Mouse (Mus musculus): ENCODE results near the gene Gm15293. TPM values are rescaled to one million over a fixed set of nuclear protein-coding genes. Genes with fewer than 3 reads are reported as not detected.
"Not testable (repeated sequence)": the region's sequence is repeated elsewhere in the genome, so short reads cannot be mapped to it uniquely, and the experiment has no call there.

The Gm15293 gene
- not detected in 2 replicates for polyA plus RNA-seq (2016; fragmentation: Nextera tagmentation; extraction: Ambion mirVana)

DNA sequence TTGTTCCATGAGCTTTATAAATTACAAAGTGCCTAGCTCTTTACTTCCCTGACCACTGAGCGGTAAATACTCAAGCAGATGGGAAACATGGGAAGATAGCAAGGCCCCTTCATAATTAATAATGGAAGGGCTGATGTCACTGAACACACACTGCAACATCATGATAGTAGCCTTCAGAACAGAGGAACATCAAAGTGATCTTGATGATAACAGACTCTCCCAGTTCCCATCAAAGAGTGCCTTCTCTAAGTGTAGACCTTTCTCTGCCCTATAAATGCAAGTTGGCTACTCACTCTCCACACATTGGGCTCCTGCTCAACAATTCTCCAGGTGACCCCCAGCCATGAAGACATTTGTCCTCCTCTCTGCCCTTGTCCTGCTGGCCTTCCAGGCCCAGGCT lies at the start of gene Gm15293:
TSS of gene Gm15293 (plus strand) at position 301 of the 400 bp plus-strand sequence.
- not testable (repeated sequence) for H3K4me3 ChIP-seq; H3K9me3 ChIP-seq; H3K4me1 ChIP-seq; DNase-seq (ENCODE audit: extremely low spot score, low spot score); H3K27ac ChIP-seq; H3K27me3 ChIP-seq (ENCODE audit: poor library complexity, severe bottlenecking); H3K36me3 ChIP-seq (replicated peaks)
- no CpG with 5 or more reads among the region's 1 CpGs for WGBS

DNA sequence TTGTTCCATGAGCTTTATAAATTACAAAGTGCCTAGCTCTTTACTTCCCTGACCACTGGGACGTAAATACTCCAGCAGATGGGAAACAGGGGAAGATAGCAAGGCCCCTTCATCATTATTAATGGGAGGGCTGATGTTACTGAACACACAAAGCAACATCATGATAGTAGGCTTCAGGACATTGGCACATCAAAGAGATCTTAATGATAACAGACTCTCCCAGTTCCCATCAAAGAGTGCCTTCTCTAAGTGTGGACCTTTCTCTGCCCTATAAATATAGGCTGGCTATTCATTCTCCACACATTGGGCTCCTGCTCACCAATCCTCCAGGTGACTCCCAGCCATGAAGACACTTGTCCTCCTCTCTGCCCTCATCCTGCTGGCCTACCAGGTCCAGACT lies 39.4 kb upstream of the Gm15293 start, which contains the start of gene Defa22:
TSS of gene Defa22 (plus strand) at position 301 of the 400 bp plus-strand sequence.
- H3K36me3 ChIP-seq (replicated peaks); H3K4me3 ChIP-seq; H3K9me3 ChIP-seq; H3K4me1 ChIP-seq; DNase-seq (ENCODE audit: extremely low spot score, low spot score); H3K27ac ChIP-seq; H3K27me3 ChIP-seq (ENCODE audit: poor library complexity, severe bottlenecking): not testable (repeated sequence)
- no CpG with 5 or more reads among the region's 1 CpGs for WGBS

DNA sequence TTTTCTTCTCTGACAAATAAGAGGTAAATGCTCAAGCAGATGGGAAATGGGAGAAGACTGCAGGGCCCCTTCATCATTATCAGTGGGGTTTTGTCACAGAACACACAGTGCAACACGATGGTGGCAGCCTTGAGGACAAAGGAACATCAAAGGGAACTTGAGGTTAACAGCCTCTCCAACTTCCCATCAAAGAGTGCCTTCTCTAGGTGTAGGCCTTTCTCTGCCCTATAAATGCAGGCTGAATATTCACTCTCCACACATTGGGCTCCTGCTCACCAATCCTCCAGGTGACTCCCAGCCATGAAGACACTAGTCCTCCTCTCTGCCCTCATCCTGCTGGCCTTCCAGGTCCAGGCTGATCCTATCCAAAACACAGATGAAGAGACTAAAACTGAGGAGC lies 10.0 kb upstream of the Gm15293 start, which contains the start of gene Defa31:
TSS of gene Defa31 (plus strand) at position 301 of the 400 bp plus-strand sequence.
- not testable (repeated sequence) for H3K27me3 ChIP-seq (ENCODE audit: poor library complexity, severe bottlenecking); DNase-seq (ENCODE audit: extremely low spot score, low spot score); H3K36me3 ChIP-seq (replicated peaks); H3K27ac ChIP-seq; H3K4me1 ChIP-seq; H3K4me3 ChIP-seq; H3K9me3 ChIP-seq
- WGBS = no CpG with 5 or more reads among the region's 1 CpGs

Other genes with a start within 250 kb of the Gm15293 start
- gene Defa21, start 176.0 kb upstream of the Gm15293 start, polyA plus RNA-seq (2016; fragmentation: Nextera tagmentation; extraction: Ambion mirVana) = not detected in 2 replicates
- gene Defa23, start 146.5 kb upstream of the Gm15293 start, polyA plus RNA-seq (2016; fragmentation: Nextera tagmentation; extraction: Ambion mirVana) = not detected in 2 replicates
- gene Defa35, start 136.5 kb upstream of the Gm15293 start, polyA plus RNA-seq (2016; fragmentation: Nextera tagmentation; extraction: Ambion mirVana) = not detected in 2 replicates
- not detected in 2 replicates for gene Defa25, start 117.1 kb upstream of the Gm15293 start, polyA plus RNA-seq (2016; fragmentation: Nextera tagmentation; extraction: Ambion mirVana)
- not detected in 2 replicates for gene Gm14851, start 105.5 kb upstream of the Gm15293 start, polyA plus RNA-seq (2016; fragmentation: Nextera tagmentation; extraction: Ambion mirVana)
- gene Defa30, start 66.9 kb upstream of the Gm15293 start, polyA plus RNA-seq (2016; fragmentation: Nextera tagmentation; extraction: Ambion mirVana) = not detected in 2 replicates
- gene Defa22, start 39.3 kb upstream of the Gm15293 start, polyA plus RNA-seq (2016; fragmentation: Nextera tagmentation; extraction: Ambion mirVana) = not detected in 2 replicates
- gene Defa31, start 9.9 kb upstream of the Gm15293 start, polyA plus RNA-seq (2016; fragmentation: Nextera tagmentation; extraction: Ambion mirVana) = not detected in 2 replicates
- gene Gm15292, start 48.2 kb downstream of the Gm15293 start, polyA plus RNA-seq (2016; fragmentation: Nextera tagmentation; extraction: Ambion mirVana) = not detected in 2 replicates
- gene Defa27, start 114.0 kb downstream of the Gm15293 start, polyA plus RNA-seq (2016; fragmentation: Nextera tagmentation; extraction: Ambion mirVana) = not detected in 2 replicates
- gene Defa29, start 125.5 kb downstream of the Gm15293 start, polyA plus RNA-seq (2016; fragmentation: Nextera tagmentation; extraction: Ambion mirVana) = not detected in 2 replicates
- gene Defa2, start 177.0 kb downstream of the Gm15293 start, polyA plus RNA-seq (2016; fragmentation: Nextera tagmentation; extraction: Ambion mirVana) = not detected in 2 replicates
- gene Defa33, start 190.2 kb downstream of the Gm15293 start, polyA plus RNA-seq (2016; fragmentation: Nextera tagmentation; extraction: Ambion mirVana) = not detected in 2 replicates
- not detected in 2 replicates for gene Defa36, start 225.8 kb downstream of the Gm15293 start, polyA plus RNA-seq (2016; fragmentation: Nextera tagmentation; extraction: Ambion mirVana)

Data from forebrain, embryonic 10.5 days (tissue).